Mouse (Mus musculus) forebrain, embryonic 16.5 days (tissue): ENCODE results near the gene Ccdc9. TPM values are rescaled to one million over a fixed set of nuclear protein-coding genes. Genes with fewer than 3 reads are reported as not detected.

ENCODE experiments used
- ATAC-seq: fragments of 200-750 bp; cut with Nextera tagmentation; 2 replicates; pipeline ENCODE4 v1.8.0; 2017; ENCODE audit warnings: mild to moderate bottlenecking, moderate library complexity
- H3K27ac ChIP-seq: fragments of 300-500 bp; sonication (generic); 2 replicates; pipeline ENCODE4 v1.5.1; 2014; ENCODE audit warnings: low read length, control low read depth
- H3K27me3 ChIP-seq: fragments of 300-500 bp; sonication (generic); replicated peaks from 2 replicates; pipeline ENCODE4 v1.6.1; 2014; ENCODE audit warnings: low read length; ENCODE audit not compliant: control insufficient read depth, insufficient read depth
- H3K36me3 ChIP-seq: fragments of 300-500 bp; sonication (generic); 2 replicates; pipeline ENCODE4 v1.6.1; 2014; ENCODE audit not compliant: control insufficient read depth, insufficient read depth
- H3K4me1 ChIP-seq: fragments of 300-500 bp; sonication (generic); replicated peaks from 2 replicates; pipeline ENCODE4 v1.6.1; 2014; ENCODE audit warnings: low read length; ENCODE audit not compliant: control insufficient read depth, insufficient read depth
- H3K4me2 ChIP-seq: fragments of 300-500 bp; sonication (generic); 2 replicates; pipeline ENCODE4 v1.6.1; 2014; ENCODE audit warnings: mild to moderate bottlenecking, low read length, control low read depth
- H3K4me3 ChIP-seq: fragments of 300-500 bp; sonication (generic); replicated peaks from 2 replicates; pipeline ENCODE4 v1.5.1; 2014; ENCODE audit warnings: mild to moderate bottlenecking, low read length, control low read depth
- H3K9ac ChIP-seq: fragments of 300-500 bp; sonication (generic); replicated peaks from 2 replicates; pipeline ENCODE4 v1.6.1; 2014; ENCODE audit warnings: low read depth, low read length, control low read depth
- H3K9me3 ChIP-seq: fragments of 300-500 bp; sonication (generic); 2 replicates; pipeline ENCODE4 v1.6.1; 2016; ENCODE audit warnings: low read length; ENCODE audit not compliant: control insufficient read depth
- WGBS: fragments of 180-500 bp; shearing (Covaris S2); extraction: QIAGEN DNeasy Blood & Tissue Kit; methylation state at CpG from one replicate; pipeline ENCODE4 v1.1.7; 2014; 5-methylcytosine and 5-hydroxymethylcytosine counted together
- polyA plus RNA-seq: library from polyadenylated mRNA; unstranded; fragments of >200 nt; fragmentation: Nextera tagmentation; extraction: Ambion mirVana; gene quantifications from 2 replicates; pipeline ENCODE4 v1.2.1, GENCODE M21; 2015

Gene Ccdc9
- polyA plus RNA-seq, 1 experiment from 2014 or later: 29.4 TPM

DNA sequence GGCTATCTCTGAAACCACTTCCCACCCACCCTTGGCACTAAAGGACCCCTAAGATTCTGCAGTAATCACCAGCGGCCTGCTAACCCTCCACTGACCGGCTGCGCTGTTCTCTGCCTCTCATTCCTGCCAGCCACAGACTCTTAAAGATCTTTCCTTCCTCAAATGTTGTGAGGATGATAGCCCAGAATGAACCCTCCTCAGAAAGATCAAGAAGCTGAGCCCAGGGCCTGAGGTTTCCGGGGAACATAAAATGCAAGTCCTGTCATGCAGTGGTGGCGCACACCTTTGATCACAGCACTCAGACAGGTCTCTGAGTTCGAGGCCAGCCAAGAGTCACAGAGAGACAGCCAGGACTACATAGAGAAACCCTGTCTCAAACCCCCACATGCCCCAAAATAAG, 44.4 kb downstream of the Ccdc9 start:
- Histone ChIP-seq H3K27ac (no peak overlapping the region), H3K4me1 (no peaks in the 10 kb centered on the region), H3K9ac (no peak overlapping the region), H3K4me3 (no peak overlapping the region), H3K9me3 (no peaks in the 10 kb centered on the region), H3K27me3 (no peaks in the 10 kb centered on the region), H3K36me3 (no peaks in the 10 kb centered on the region), H3K4me2 (no peak overlapping the region)
- 90% methylated on average over 6 of the region's 6 CpGs for WGBS
- ATAC-seq: no peak

DNA sequence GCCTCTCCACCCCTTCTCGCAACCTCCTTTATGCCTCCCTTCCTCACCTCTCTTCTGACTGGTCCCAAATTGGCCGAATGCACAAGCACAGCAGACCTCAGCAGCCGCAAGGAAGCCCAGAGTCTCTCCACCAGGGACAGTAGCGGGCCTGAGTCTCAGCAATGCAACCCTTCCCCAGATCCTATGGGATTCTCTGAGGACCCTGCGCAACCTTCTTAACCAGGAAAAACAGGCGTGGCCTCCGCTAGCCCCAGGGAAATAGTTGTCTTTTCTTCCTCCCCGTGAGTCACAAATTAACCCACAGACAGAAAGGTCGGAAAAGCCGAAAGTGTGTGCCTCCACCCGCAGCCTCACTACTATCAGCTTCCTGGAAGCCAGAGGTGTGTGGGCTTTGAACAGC, 44.8 kb downstream of the Ccdc9 start:
- Histone ChIP-seq H3K4me2 (no peak overlapping the region), H3K9me3 (no peaks in the 10 kb centered on the region), H3K9ac (no peak overlapping the region), H3K4me1 (no peaks in the 10 kb centered on the region), H3K27ac (no peak overlapping the region), H3K4me3 (no peak overlapping the region), H3K36me3 (no peaks in the 10 kb centered on the region), H3K27me3 (no peaks in the 10 kb centered on the region)
- WGBS: 68% methylated on average over 11 of the region's 11 CpGs
- no peak for ATAC-seq

- no peaks in the 10 kb centered on the region for H3K27me3 ChIP-seq
- H3K36me3 ChIP-seq: no peaks in the 10 kb centered on the region
- no peak overlapping the region for H3K9ac ChIP-seq
- H3K27ac ChIP-seq: no peak overlapping the region
- no peaks in the 10 kb centered on the region for H3K9me3 ChIP-seq
- no peak for ATAC-seq
- no peaks in the 10 kb centered on the region for H3K4me1 ChIP-seq
- no peak overlapping the region for H3K4me2 ChIP-seq
- H3K4me3 ChIP-seq: no peak overlapping the region
- 97% methylated on average over 1 of the region's 1 CpGs for WGBS
Measured at GRCm38 (mm10) chr7:16240978-16241303, 45.7 kb downstream of the Ccdc9 start.

DNA sequence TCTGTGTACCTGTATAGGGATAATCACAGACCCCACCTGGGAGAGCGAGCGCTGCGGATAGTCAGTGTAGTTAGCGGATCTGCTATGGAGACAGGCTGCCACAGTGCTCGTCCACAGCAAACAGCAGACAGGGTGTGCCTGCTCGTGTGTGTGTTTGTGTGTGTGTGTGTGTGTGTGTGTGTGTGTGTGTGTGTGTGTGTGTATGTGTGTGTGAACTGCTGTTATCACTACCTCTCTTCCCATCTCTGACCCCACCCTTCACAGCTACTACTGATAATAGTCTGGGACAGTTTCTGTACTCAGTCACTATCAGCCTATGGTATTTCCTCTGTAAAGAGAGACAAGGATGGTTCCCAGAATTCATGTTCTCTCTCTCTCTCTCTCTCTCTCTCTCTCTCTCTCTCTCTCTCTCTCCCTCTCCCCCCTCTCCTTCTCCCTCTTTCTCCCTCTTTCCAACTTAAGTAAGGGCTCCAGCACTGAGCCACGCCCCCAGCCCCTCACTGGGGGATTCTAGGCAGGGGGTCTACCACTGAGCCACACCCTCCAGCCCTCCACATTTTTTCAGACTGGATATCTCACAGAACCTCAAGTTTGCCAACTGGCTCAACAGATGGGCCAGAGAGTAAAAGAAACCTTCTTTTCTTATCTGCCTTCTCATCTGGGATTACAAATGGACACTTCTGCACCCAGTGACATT, 46.2 kb downstream of the Ccdc9 start:
- no peaks in the 10 kb centered on the region for H3K4me1 ChIP-seq
- WGBS: 71% methylated on average over 7 of the region's 7 CpGs
- H3K9ac ChIP-seq: no peak overlapping the region
- no peaks in the 10 kb centered on the region for H3K9me3 ChIP-seq
- no peak overlapping the region for H3K27ac ChIP-seq
- H3K4me3 ChIP-seq: no peak overlapping the region
- no peak overlapping the region for H3K4me2 ChIP-seq
- no peaks in the 10 kb centered on the region for H3K36me3 ChIP-seq
- ATAC-seq: no peak
- H3K27me3 ChIP-seq: no peaks in the 10 kb centered on the region

DNA sequence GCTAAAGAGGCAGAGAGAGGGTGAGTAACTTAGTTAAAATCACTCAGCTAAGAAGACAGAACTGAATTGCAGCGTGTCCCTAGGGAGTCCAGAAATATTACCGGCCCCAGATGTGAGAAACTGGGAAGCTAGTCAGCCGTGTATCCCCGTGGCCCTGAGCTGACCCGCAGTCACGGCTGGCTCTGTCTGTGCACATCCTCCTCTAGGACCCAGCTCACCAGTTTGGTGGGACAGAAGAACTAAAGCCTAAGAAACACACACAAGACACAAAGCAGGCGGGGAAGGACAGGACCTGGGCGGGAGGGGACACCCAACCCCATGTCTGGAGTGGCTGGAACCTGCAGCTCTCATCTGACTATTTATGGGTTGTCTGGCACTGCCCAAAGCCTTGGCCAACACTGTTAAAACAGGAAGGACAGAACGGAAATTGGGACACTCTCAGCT, 47.0 kb downstream of the Ccdc9 start:
- Histone ChIP-seq H3K27ac (no peak overlapping the region), H3K9me3 (no peaks in the 10 kb centered on the region), H3K36me3 (no peaks in the 10 kb centered on the region), H3K9ac (no peak overlapping the region), H3K4me2 (no peak overlapping the region), H3K4me3 (no peak overlapping the region), H3K27me3 (no peaks in the 10 kb centered on the region), H3K4me1 (no peaks in the 10 kb centered on the region)
- WGBS: 70% methylated on average over 9 of the region's 9 CpGs
- no peak for ATAC-seq

DNA sequence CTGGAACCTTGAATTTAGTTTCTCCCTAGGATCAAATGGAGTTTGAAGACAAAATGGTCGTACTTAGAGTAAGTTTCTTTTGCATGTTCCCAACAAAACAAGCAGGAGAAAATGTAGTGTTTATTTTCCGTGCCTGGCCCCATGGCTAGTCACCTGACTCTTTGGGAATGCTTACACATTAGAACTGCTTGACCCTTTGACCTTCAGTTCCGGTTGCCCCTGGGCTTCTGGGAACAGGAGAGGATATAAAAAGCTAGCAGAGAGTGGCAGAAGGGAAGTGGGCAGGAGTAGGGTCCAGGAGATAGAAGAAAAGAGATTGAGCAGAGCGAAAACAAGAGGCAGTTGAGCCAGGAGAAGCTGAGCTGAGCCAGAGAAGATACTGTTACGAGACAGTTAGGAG, 56.7 kb downstream of the Ccdc9 start:
- 0 out of 2 replicates have a peak, but pooled peaks cover 3% of the 10 kb centered on the region for H3K9me3 ChIP-seq
- H3K27me3 ChIP-seq: no peaks in the 10 kb centered on the region
- H3K4me1 ChIP-seq: no peaks in the 10 kb centered on the region
- no peak overlapping the region for H3K4me3 ChIP-seq
- 62% methylated on average over 5 of the region's 5 CpGs for WGBS
- H3K36me3 ChIP-seq: no peaks in the 10 kb centered on the region
- no peak overlapping the region for H3K9ac ChIP-seq
- no peak for ATAC-seq
- no peak overlapping the region for H3K4me2 ChIP-seq
- H3K27ac ChIP-seq: no peak overlapping the region

Other genes with a start within 250 kb of the Ccdc9 start
- gene Bicra, start 238.9 kb downstream of the Ccdc9 start, polyA plus RNA-seq: 9.0 and 11.2 TPM in 2 replicates
- 0.14 TPM in 1 of 2 replicates, not detected in the other for gene Zfp541, start 225.0 kb downstream of the Ccdc9 start, polyA plus RNA-seq
- gene Napa, start 188.3 kb downstream of the Ccdc9 start, polyA plus RNA-seq: 197 and 220 TPM in 2 replicates
- 40.9 and 53.2 TPM in 2 replicates for gene Kptn, start 166.9 kb downstream of the Ccdc9 start, polyA plus RNA-seq
- gene Slc8a2, start 157.0 kb downstream of the Ccdc9 start, polyA plus RNA-seq: 0.72 and 1.1 TPM in 2 replicates
- 99.6 and 118 TPM in 2 replicates for gene Meis3, start 111.7 kb downstream of the Ccdc9 start, polyA plus RNA-seq
- gene Dhx34, start 64.8 kb downstream of the Ccdc9 start, polyA plus RNA-seq: 13.9 and 15.5 TPM in 2 replicates
- 0.16 TPM in 1 of 2 replicates, not detected in the other for gene C5ar2, start 42.6 kb downstream of the Ccdc9 start, polyA plus RNA-seq
- 1.2 and 2.0 TPM in 2 replicates for gene C5ar1, start 27.3 kb downstream of the Ccdc9 start, polyA plus RNA-seq
- gene Inafm1, start 13.2 kb downstream of the Ccdc9 start, polyA plus RNA-seq: 23.3 and 27.2 TPM in 2 replicates
- 17.6 and 18.9 TPM in 2 replicates for gene Bbc3, start 21.6 kb upstream of the Ccdc9 start, polyA plus RNA-seq
- 297 and 304 TPM in 2 replicates for gene Sae1, start 101.0 kb upstream of the Ccdc9 start, polyA plus RNA-seq
- gene Zc3h4, start 114.1 kb upstream of the Ccdc9 start, polyA plus RNA-seq: 18.6 and 19.3 TPM in 2 replicates
- gene Tmem160, start 166.0 kb upstream of the Ccdc9 start, polyA plus RNA-seq: 65.1 and 66.7 TPM in 2 replicates
- gene Npas1, start 190.9 kb upstream of the Ccdc9 start, polyA plus RNA-seq: 7.6 and 8.2 TPM in 2 replicates